Mouse (Mus musculus): ENCODE data around the gene Jmjd1c.

DNA sequence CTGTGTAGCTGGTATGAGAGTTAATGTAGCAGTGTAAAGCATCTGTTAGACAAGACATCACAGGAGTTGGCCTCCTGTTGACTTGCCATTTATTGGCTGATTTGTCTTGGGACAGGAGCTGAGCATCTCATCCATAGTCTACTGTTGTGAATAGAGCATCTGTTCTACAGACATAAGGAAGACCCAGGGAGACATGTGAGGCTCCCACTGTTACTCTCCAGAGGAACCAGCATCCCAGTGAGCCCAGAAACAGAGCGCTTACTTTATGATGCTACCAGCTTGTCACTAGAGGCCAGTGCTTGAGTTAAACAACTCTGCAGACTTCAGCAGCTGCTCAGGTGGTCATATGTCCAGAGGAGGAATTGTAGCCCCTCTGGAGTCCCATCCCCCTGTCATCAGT lies 157.2 kb downstream of the Jmjd1c start:
- TF ChIP-seq POLR2A (IDR thresholded peaks at IDR 0.05; ENCODE audit: control insufficient read depth, extremely low read depth, insufficient read depth, low read length, poor library complexity) (no peak), CTCF (IDR thresholded peaks at IDR 0.05; ENCODE audit: borderline replicate concordance, control insufficient read depth, extremely low read depth, insufficient read depth, low read length, poor library complexity) (no peak)

All from thymus, adult 2 months (tissue).